Mouse (Mus musculus): ENCODE results near the gene Pdia6. TPM values are rescaled to one million over a fixed set of nuclear protein-coding genes. Genes with fewer than 3 reads are reported as not detected.

The Pdia6 gene
- total RNA-seq, 2 experiments from 2014 or later: 99.0 to 122 TPM

DNA sequence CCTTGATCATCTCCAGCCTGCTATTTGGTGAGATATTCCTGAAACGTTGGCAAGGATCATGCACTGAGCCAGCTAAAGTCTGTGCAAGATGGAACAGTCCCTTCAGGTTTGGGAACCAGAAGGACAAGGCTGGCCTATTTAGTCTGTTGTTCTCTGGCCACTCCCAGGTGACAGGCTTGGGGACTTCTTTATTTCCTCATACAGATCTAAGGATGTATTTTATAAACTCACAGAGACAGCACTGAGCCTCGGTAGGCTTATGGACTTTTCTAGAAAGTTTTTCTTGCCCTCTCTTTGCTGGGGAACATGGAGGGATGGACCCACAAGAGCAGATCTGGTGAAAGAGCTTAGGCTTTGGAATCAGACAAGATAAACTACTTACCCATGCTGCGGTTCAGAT is 62.9 kb downstream of the Pdia6 start, which contains the start of gene Atp6v1c2:
Gene Atp6v1c2 (minus strand): TSS at position 101 of the 400 bp plus-strand sequence.
- intact Hi-C loops (cut with DNase I): no loop called here

DNA sequence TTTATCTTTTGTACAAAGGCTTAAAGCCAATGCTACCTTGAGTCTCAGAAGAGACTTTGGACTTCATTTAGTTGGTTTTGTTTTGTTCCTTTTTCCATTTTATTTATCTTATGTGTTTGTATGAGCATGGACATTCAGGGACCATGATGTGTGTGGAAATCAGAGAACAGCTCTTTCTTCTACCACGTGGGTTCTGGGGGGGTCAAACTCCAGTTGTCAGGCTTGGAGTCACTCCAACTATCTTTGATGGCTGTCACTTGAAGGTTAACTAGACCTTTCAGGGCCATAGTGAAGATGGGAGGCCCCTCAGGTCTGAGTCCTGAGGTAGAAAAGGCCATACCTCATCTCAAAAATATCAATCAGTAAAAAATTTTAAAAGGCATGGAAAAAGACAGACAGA is 67.1 kb downstream of the Pdia6 start:
- intact Hi-C loops (cut with DNase I): no loop called here
- DNase-seq: no peak

More for the DNA sequence above, 62.9 kb downstream of the Pdia6 start, which contains the start of gene Atp6v1c2:
- no peak for DNase-seq

Other genes starting within 250 kb of the Pdia6 start
- not detected for gene Kcnf1, start 89.7 kb upstream of the Pdia6 start, total RNA-seq (2021)
- not detected for gene Atp6v1c2, start 62.8 kb downstream of the Pdia6 start, total RNA-seq (2021)
- gene Nol10, start 81.9 kb downstream of the Pdia6 start, total RNA-seq (2021): 1 to 10 TPM; 9.0 to 9.7 TPM

Data from heart, postnatal 10 days (tissue).